Mouse (Mus musculus) liver, postnatal 0 days (tissue): Measurements from ENCODE around the gene Myrip. TPM values are rescaled to one million over a fixed set of nuclear protein-coding genes. Genes with fewer than 3 reads are reported as not detected.

Experiments used
- ATAC-seq: fragments of 200-750 bp; cut with Nextera tagmentation; 2 replicates; pipeline ENCODE4 v1.8.0; 2017; ENCODE audit warnings: mild to moderate bottlenecking, moderate library complexity
- DNase-seq: peaks from one replicate; pipeline ENCODE4 v3.0.0-alpha.2; 2016
- H3K27ac ChIP-seq: fragments of 300-500 bp; sonication (generic); 2 replicates; pipeline ENCODE4 v1.5.1; 2014; ENCODE audit warnings: antibody characterized with exemption, moderate library complexity, mild to moderate bottlenecking, low read depth
- H3K27me3 ChIP-seq: fragments of 300-500 bp; sonication (generic); 2 replicates; pipeline ENCODE4 v1.6.1; 2014; ENCODE audit warnings: low read length, control low read depth, mixed read lengths; ENCODE audit not compliant: insufficient read depth
- H3K36me3 ChIP-seq: fragments of 300-500 bp; sonication (generic); replicated peaks from 2 replicates; pipeline ENCODE4 v1.6.1; 2014; ENCODE audit warnings: mild to moderate bottlenecking, control low read depth, low read length, moderate library complexity, mixed read lengths; ENCODE audit not compliant: insufficient read depth
- H3K4me1 ChIP-seq: fragments of 300-500 bp; sonication (generic); 2 replicates; pipeline ENCODE4 v1.6.1; 2014; ENCODE audit warnings: antibody characterized with exemption, mild to moderate bottlenecking, control low read depth; ENCODE audit not compliant: insufficient read depth
- H3K4me2 ChIP-seq: fragments of 300-500 bp; sonication (generic); 2 replicates; pipeline ENCODE4 v1.6.1; 2014; ENCODE audit warnings: low read depth, mild to moderate bottlenecking, low read length, moderate library complexity, mixed read lengths
- H3K4me3 ChIP-seq: fragments of 300-500 bp; sonication (generic); 2 replicates; pipeline ENCODE4 v1.5.1; 2014; ENCODE audit warnings: low read depth, low read length
- H3K9ac ChIP-seq: fragments of 300-500 bp; sonication (generic); replicated peaks from 2 replicates; pipeline ENCODE4 v1.6.1; 2014; ENCODE audit warnings: mild to moderate bottlenecking, moderate library complexity
- H3K9me3 ChIP-seq: fragments of 300-500 bp; sonication (generic); 2 replicates; pipeline ENCODE4 v1.6.1; 2016; ENCODE audit warnings: mild to moderate bottlenecking, control low read depth, low read length, mixed read lengths
- CTCF ChIP-seq: sonication (generic); IDR thresholded peaks from 2 replicates; pipeline ENCODE4 v1.5.1; 2016; ENCODE audit warnings: antibody characterized with exemption, low read depth
- EP300 ChIP-seq: IDR thresholded peaks from 2 replicates; pipeline ENCODE4 v1.6.1; 2016; ENCODE audit warnings: antibody characterized with exemption, low read depth, mild to moderate bottlenecking
- WGBS: fragments of 180-500 bp; shearing (Covaris S2); extraction: QIAGEN DNeasy Blood & Tissue Kit; methylation state at CpG from one replicate; pipeline ENCODE4 v1.1.7; 2014; ENCODE audit not compliant: insufficient replicate concordance; 5-methylcytosine and 5-hydroxymethylcytosine counted together
- polyA plus RNA-seq: library from polyadenylated mRNA; unstranded; fragments of >200 nt; fragmentation: Nextera tagmentation; extraction: Ambion mirVana; gene quantifications from 2 replicates; pipeline ENCODE4 v1.2.1, GENCODE M21; 2015

Gene Myrip
- polyA plus RNA-seq, 1 experiment from 2014 or later: 0.09 TPM

GRCm38 (mm10) chr9:120354550-120355345, 53.4 kb downstream of the Myrip start:
- DNase-seq (no peak), ATAC-seq (no peak)
- H3K4me1 ChIP-seq: peaks cover 7% of the 10 kb centered on the region
- WGBS: 74% methylated on average over 12 of the region's 12 CpGs
- H3K27me3 ChIP-seq: no peaks in the 10 kb centered on the region
- H3K4me3 ChIP-seq: no peak overlapping the region
- no peak for TF ChIP-seq EP300
- no peak for TF ChIP-seq CTCF
- H3K4me2 ChIP-seq: no peak overlapping the region
- H3K27ac ChIP-seq: no peak overlapping the region
- no peak overlapping the region for H3K9ac ChIP-seq
- 0 out of 2 replicates have a peak, but pooled peaks cover 3% of the 10 kb centered on the region for H3K9me3 ChIP-seq
- no peaks in the 10 kb centered on the region for H3K36me3 ChIP-seq

DNA sequence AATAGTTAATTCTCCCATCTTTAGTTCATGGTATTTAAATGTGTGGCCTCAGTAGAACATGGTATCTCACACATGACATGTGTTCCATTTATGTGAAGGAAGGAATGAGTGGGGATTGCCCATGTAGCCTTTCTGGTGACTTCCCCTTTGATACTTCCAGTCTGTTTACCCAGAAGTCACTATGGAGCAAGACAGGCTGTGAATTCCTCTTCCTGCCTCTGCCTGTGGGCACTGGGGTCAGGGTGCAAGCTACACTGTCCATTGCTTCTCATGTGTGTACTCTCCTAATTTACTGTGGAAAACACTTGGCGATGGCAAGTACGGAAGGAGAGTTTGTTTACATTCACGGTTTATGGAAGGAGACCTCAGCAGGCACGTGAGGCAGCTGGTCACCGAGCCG, 55.2 kb downstream of the Myrip start:
- Histone ChIP-seq H3K36me3 (no peaks in the 10 kb centered on the region), H3K4me1 (no peaks in the 10 kb centered on the region), H3K9me3 (0 out of 2 replicates have a peak, but pooled peaks cover 3% of the 10 kb centered on the region), H3K4me2 (no peak overlapping the region), H3K27ac (no peak overlapping the region), H3K9ac (no peak overlapping the region), H3K27me3 (no peaks in the 10 kb centered on the region), H3K4me3 (no peak overlapping the region)
- 80% methylated on average over 6 of the region's 6 CpGs for WGBS
- TF ChIP-seq EP300 (no peak), CTCF (no peak)
- DNase-seq (no peak), ATAC-seq (no peak)

- Histone ChIP-seq H3K27ac (no peak overlapping the region), H3K4me2 (no peak overlapping the region), H3K9me3 (0 out of 2 replicates have a peak, but pooled peaks cover 3% of the 10 kb centered on the region), H3K4me1 (peaks cover 2% of the 10 kb centered on the region), H3K36me3 (no peaks in the 10 kb centered on the region), H3K27me3 (no peaks in the 10 kb centered on the region), H3K4me3 (no peak overlapping the region), H3K9ac (no peak overlapping the region)
- WGBS: 72% methylated on average over 6 of the region's 6 CpGs
- no peak for TF ChIP-seq EP300
- no peak for TF ChIP-seq CTCF
- no peak for ATAC-seq
- DNase-seq: no peak
Measured at GRCm38 (mm10) chr9:120358060-120358459, 56.7 kb downstream of the Myrip start.

DNA sequence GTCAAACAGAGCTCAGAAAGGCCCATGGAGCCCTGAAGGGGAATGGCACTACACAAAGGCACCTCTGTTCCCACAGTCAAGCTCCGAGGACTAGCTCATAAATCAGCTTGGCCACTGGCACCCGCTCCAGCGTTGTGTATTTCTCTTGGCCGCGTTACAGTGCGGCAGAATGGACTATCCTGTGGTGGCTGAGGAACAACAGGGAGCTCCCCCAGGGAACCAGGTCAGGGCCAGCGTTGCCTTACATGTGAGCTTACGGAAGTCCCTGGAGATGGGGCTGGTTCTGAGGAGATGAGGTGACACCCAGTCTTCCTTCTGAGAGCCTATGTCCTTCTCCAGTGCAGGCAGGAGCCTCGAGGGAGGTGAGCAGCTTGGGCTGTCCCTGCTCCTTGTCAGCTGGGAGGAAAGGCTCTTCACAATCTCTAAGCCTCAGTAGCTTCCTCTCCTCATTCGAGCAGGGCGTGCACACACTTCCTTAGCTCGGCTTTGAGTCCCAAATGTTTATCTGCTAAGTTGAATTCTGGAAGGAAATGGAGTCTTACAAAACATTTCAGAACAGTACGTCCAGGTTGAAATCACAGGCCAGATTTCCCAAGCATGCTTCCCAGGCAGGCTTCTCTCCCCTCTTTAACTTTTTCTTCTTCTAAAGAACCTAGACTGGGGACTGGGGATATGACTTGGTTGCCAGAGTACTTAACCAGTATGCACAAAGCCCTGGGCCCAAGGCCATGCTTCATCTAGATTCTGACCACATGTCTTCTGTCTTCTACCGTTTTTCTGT, 59.3 kb downstream of the Myrip start:
- H3K4me2 ChIP-seq: no peak overlapping the region
- peak overlapping the region; percentile 48; the same call in 1 of the 2 replicates for H3K27ac ChIP-seq
- no peaks in the 10 kb centered on the region for H3K36me3 ChIP-seq
- H3K9me3 ChIP-seq: no peaks in the 10 kb centered on the region
- WGBS: 32% methylated on average over 14 of the region's 14 CpGs
- no peak overlapping the region for H3K9ac ChIP-seq
- H3K4me3 ChIP-seq: no peak overlapping the region
- H3K4me1 ChIP-seq: peaks cover 6% of the 10 kb centered on the region
- no peak; the same call in 1 of the 2 replicates for TF ChIP-seq EP300
- no peak for TF ChIP-seq CTCF
- 0 out of 2 replicates have a peak, but pooled peaks have one; percentile 19 for ATAC-seq
- H3K27me3 ChIP-seq: no peaks in the 10 kb centered on the region
- DNase-seq: no peak

- H3K36me3 ChIP-seq: no peaks in the 10 kb centered on the region
- peaks cover 6% of the 10 kb centered on the region for H3K4me1 ChIP-seq
- H3K27me3 ChIP-seq: no peaks in the 10 kb centered on the region
- H3K9me3 ChIP-seq: no peaks in the 10 kb centered on the region
- H3K4me3 ChIP-seq: no peak overlapping the region
- 77% methylated on average over 6 of the region's 6 CpGs for WGBS
- ATAC-seq: no peak
- DNase-seq: no peak
- TF ChIP-seq CTCF: no peak
- TF ChIP-seq EP300: no peak
- no peak overlapping the region for H3K4me2 ChIP-seq
- no peak overlapping the region for H3K27ac ChIP-seq
- no peak overlapping the region for H3K9ac ChIP-seq
Measured at GRCm38 (mm10) chr9:120361656-120362055, 60.3 kb downstream of the Myrip start.

DNA sequence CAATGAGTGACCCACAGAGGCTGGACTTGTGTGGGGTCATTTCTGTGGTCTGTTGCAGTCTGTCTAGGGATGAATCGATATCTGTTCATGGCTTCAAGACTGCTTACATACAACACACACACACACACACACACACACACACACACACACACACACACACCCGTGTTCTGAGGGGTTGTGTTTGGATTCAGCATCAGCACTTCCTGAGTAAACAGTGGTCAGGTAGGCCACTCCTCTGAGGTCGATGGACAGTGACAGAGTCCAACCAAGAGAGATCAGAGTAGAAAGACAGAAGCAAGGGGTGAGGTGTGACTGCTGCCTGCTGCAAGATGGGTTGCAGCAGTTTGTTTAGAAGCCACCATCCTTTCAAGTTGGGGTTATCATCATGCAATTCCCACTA, 61.4 kb downstream of the Myrip start:
- 28% methylated on average over 3 of the region's 3 CpGs for WGBS
- H3K9ac ChIP-seq: no peak overlapping the region
- no peak overlapping the region for H3K4me3 ChIP-seq
- TF ChIP-seq EP300: 0 out of 2 replicates have a peak, but pooled peaks have one; percentile 28
- no peak for TF ChIP-seq CTCF
- peak; percentile 97 for ATAC-seq
- H3K4me2 ChIP-seq: no peak overlapping the region
- peak; percentile 68 for DNase-seq
- no peaks in the 10 kb centered on the region for H3K27me3 ChIP-seq
- H3K36me3 ChIP-seq: no peaks in the 10 kb centered on the region
- H3K9me3 ChIP-seq: no peaks in the 10 kb centered on the region
- H3K4me1 ChIP-seq: peaks cover 6% of the 10 kb centered on the region
- no peak overlapping the region for H3K27ac ChIP-seq
